Mouse (Mus musculus): ENCODE measurements at regions not wholly inside any gene's neighbourhood (a gene's known extent, or its start where the extent isn't known, plus 50 kb on each side); places are given as distances from the start of the nearest gene placed in this dataset.
A peak's percentile ranks its signal among the peaks of the same experiment; 100 is the strongest.

DNA sequence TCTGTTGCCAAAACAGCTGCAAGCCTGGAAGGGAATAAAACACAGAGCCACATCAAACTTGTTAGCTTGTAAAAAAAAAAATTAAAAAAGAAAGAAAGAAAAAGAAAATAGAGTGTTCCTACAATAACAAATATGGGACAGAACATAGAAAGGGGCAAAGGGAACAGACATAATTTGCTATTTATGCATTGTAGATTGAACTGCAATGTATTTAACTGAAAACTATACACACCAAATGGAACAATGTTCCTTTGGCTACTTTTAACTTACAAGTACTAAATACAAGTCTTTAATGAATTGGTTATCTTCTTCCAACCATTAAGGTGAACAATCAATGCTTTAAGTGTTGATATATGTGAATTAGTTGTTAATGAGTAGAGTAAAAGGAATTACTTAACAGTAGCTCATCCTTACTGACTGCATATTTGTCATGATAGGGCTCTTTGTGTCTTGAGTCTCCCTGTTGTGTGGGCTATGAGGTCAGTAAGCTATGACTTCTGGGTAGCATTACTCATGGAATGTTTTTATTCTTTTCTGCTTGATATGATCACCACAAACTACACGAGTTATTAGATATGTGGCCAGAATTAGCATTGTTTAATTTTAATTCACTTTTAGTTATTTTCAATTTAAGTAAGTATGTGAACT, 597.0 kb upstream of the Megf9 start:
- Histone ChIP-seq H3K9ac (ENCODE audit: low read depth, low read length, severe bottlenecking) (no peak overlapping the region), H3K36me3 (ENCODE audit: control insufficient read depth, insufficient read depth, low read length) (no peaks in the 10 kb centered on the region), H3K4me1 (ENCODE audit: control insufficient read depth, insufficient read depth, low read length) (peaks cover 10% of the 10 kb centered on the region), H3K4me2 (replicated peaks; ENCODE audit: low read depth, low read length, severe bottlenecking) (no peak overlapping the region), H3K27me3 (ENCODE audit: control insufficient read depth, insufficient read depth, low read length) (no peaks in the 10 kb centered on the region), H3K9me3 (ENCODE audit: control insufficient read depth, low read length) (no peaks in the 10 kb centered on the region), H3K27ac (replicated peaks; ENCODE audit: low read depth, low read length) (no peak overlapping the region), H3K4me3 (replicated peaks; ENCODE audit: low read length) (no peak overlapping the region)
- peak; percentile 9 for DNase-seq (ENCODE audit: low spot score)
- WGBS = 28% methylated on average over 1 of the region's 1 CpGs
- no peak for ATAC-seq (ENCODE audit: low FRiP score, low read depth)
- TF ChIP-seq POLR2A (IDR thresholded peaks at IDR 0.05; ENCODE audit: borderline replicate concordance, extremely low read depth, insufficient read depth, insufficient read length) = no peak

DNA sequence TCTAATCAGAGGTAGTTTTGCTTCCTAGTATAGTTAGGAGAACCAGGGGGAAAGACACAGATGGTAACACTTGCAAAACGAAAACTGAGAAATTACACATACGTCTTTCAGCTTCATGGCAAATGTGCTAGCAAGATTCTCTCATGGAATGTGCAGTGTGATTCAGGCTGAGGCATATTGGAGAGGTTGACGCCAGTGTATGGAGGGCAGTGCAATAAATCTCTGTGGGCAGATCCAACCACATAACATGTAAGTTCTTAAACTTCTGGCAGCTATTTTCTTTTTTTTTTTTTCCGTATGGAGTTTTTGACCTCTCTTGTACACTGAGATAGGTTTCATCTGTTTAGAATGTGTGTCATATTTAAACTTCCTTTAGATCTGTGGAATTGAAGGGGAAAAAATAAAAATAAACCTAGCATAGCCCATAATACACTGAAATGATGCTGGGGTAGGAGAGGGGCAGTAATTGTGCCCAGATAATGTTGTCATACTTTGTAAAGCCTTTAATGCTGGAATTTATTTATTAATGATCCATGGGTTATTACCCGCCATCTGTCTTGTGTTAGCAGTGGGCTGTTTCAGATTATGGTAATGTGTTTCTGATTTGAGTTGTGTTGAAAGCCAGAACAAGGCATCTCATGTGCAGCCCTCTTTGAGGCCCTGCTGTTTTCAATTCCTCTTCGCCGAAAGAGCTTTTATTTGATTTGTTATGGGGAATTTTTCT, 596.3 kb upstream of the Megf9 start:
- ATAC-seq (ENCODE audit: low FRiP score, low read depth) = peak; percentile 92
- DNase-seq (ENCODE audit: low spot score) = peak; percentile 94
- Histone ChIP-seq H3K36me3 (ENCODE audit: control insufficient read depth, insufficient read depth, low read length) (no peaks in the 10 kb centered on the region), H3K4me3 (replicated peaks; ENCODE audit: low read length) (no peak overlapping the region), H3K9ac (ENCODE audit: low read depth, low read length, severe bottlenecking) (no peak overlapping the region), H3K9me3 (ENCODE audit: control insufficient read depth, low read length) (no peaks in the 10 kb centered on the region), H3K4me1 (ENCODE audit: control insufficient read depth, insufficient read depth, low read length) (peaks cover 10% of the 10 kb centered on the region), H3K4me2 (replicated peaks; ENCODE audit: low read depth, low read length, severe bottlenecking) (no peak overlapping the region; the same call in 1 of the 2 replicates), H3K27me3 (ENCODE audit: control insufficient read depth, insufficient read depth, low read length) (no peaks in the 10 kb centered on the region), H3K27ac (replicated peaks; ENCODE audit: low read depth, low read length) (no peak overlapping the region)
- 6% methylated on average over 7 of the region's 7 CpGs for WGBS
- no peak for TF ChIP-seq POLR2A (IDR thresholded peaks at IDR 0.05; ENCODE audit: borderline replicate concordance, extremely low read depth, insufficient read depth, insufficient read length)

DNA sequence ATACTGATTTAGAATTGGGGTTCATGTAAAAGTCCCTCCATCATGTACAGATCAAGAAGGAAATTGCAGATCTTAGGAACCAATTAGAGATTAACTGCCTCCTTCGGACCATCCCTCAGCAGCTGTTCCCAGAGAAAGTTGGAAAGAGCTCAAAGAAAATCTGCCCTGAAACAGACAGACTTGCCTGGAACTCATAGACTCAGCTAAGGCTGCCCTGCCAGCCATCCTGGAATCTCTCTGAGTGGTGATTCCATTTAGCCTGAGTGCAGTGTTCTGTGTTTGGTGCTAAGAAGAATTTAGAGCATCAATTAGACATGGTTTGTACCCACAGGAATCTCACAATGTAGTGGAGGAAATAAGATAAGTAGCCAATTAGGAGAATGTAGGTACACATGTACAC, 594.5 kb upstream of the Megf9 start:
- 10% methylated on average over 1 of the region's 1 CpGs for WGBS
- no peaks in the 10 kb centered on the region for H3K9me3 ChIP-seq (ENCODE audit: control insufficient read depth, low read length)
- H3K36me3 ChIP-seq (ENCODE audit: control insufficient read depth, insufficient read depth, low read length) = no peaks in the 10 kb centered on the region
- H3K4me2 ChIP-seq (replicated peaks; ENCODE audit: low read depth, low read length, severe bottlenecking) = no peak overlapping the region
- peaks cover 10% of the 10 kb centered on the region for H3K4me1 ChIP-seq (ENCODE audit: control insufficient read depth, insufficient read depth, low read length)
- TF ChIP-seq POLR2A (IDR thresholded peaks at IDR 0.05; ENCODE audit: borderline replicate concordance, extremely low read depth, insufficient read depth, insufficient read length) = no peak
- H3K9ac ChIP-seq (ENCODE audit: low read depth, low read length, severe bottlenecking) = no peak overlapping the region
- H3K27me3 ChIP-seq (ENCODE audit: control insufficient read depth, insufficient read depth, low read length) = no peaks in the 10 kb centered on the region
- no peak overlapping the region for H3K27ac ChIP-seq (replicated peaks; ENCODE audit: low read depth, low read length)
- no peak overlapping the region for H3K4me3 ChIP-seq (replicated peaks; ENCODE audit: low read length)
- peak; percentile 65 for DNase-seq (ENCODE audit: low spot score)
- no peak for ATAC-seq (ENCODE audit: low FRiP score, low read depth)
